Mouse (Mus musculus) layer of hippocampus, postnatal 25 days (tissue): ENCODE results near the gene Plekha8. TPM values are rescaled to one million over a fixed set of nuclear protein-coding genes. Genes with fewer than 3 reads are reported as not detected.
A peak's percentile ranks its signal among the peaks of the same experiment; 100 is the strongest.

Source experiments
- DNase-seq, 2 experiments: peaks; one replicate each; pipeline ENCODE4 v3.0.0; 2022; ENCODE audit warnings: mixed read lengths in 2 of 2, low spot score in 1 of 2; ENCODE audit errors: extremely low spot score in 1 of 2
- total RNA-seq, 2 experiments: library from RNA; stranded (reverse); gene quantifications; 2 replicates each; pipeline ENCODE4 v1.2.3; 2021

Gene Plekha8
- 10 to 100 TPM; 11.4 to 13.7 TPM for total RNA-seq

- DNase-seq = peak; percentile 84 to 85
Measured at GRCm38 (mm10) chr6:54594469-54595329, at the start of gene Plekha8. Plekha8 (plus strand) TSS chr6:54595111.

GRCm38 (mm10) chr6:54548314-54549019 is 46.4 kb upstream of the Plekha8 start:
- DNase-seq = no peak

GRCm38 (mm10) chr6:54549311-54549710 is 45.6 kb upstream of the Plekha8 start:
- DNase-seq = no peak

DNA sequence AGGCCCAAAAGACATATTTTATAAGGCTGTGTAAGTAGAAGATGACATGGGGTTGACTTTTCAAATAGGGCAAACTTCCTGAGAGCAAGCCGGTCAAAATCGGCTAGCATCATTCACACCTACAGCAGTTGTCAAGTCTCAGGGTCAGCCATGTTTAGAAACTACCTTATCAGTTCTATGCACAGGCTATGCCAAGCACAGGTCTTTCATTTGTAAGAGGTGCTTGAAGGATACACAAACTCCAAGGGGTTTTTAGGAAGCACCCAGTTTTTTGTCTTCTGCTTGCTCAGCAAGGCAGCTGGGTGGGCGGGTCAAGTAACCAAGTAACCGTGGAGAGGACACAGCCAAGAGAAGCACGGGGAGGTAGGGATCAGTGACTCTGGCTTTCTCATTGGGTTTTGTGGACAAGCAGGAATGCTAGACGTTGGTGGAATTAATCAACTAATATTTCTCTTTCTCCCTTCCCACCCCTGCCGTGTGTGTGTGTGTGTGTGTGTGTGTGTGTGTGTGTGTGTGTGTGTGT is 44.0 kb upstream of the Plekha8 start:
- no peak for DNase-seq

GRCm38 (mm10) chr6:54552721-54553413 is 42.0 kb upstream of the Plekha8 start:
- DNase-seq = no peak

GRCm38 (mm10) chr6:54553632-54554031 is 41.3 kb upstream of the Plekha8 start:
- no peak for DNase-seq

DNA sequence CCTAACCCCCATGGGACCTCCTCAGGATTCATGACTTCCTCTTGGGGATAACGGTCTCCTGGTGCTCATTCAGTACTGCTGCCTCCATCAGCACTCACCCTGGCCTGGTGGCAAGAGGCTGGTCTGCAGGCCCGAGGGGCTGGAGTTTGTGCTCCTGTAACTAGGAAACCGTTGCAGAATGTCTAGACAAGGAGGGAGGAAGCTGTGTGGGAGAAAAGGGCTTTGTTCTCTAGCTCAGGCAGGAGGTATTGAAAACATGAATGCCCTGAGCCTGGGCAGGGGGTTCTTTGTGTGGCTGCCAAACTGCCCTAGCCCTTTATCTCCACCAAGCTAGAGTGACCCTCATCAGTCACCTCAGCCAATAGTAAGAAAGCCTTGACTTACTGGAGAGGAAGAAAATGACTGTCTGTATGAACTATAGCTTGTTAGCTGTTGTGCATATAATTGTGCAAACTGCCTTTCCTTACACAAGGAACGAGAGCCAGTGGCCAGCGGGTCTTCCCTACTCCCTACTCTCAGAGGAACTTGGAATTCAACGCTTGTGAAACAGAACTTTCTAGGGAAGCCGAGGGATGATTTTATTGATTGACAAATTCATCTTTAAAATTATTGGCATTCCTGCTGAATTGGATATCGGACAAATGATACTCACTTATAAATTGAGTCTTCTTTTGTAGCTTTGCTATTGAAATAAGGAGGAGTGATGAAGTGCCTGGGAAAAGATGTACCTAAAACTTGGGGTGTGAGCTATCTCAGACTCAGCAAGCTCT is 40.4 kb upstream of the Plekha8 start:
- no peak for DNase-seq

DNA sequence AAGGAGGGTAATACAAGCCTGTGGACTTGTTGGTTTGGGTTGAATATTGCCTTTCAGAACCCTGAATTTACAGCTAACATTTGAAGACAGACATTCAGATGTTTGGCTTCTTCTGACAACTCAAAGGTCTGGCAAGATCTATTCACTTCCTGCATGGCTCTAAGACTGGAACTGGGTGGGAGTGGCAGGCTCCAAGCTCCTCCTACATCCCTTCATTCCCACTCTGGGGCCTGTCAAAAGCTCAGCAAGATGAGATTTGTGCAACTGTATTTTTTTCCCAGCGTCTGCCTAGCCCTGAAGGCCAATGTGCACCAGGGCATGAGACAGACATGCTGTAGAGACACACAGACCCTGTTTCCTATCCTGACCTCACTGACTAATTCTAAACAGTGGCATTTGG is 39.1 kb upstream of the Plekha8 start:
- no peak for DNase-seq

DNA sequence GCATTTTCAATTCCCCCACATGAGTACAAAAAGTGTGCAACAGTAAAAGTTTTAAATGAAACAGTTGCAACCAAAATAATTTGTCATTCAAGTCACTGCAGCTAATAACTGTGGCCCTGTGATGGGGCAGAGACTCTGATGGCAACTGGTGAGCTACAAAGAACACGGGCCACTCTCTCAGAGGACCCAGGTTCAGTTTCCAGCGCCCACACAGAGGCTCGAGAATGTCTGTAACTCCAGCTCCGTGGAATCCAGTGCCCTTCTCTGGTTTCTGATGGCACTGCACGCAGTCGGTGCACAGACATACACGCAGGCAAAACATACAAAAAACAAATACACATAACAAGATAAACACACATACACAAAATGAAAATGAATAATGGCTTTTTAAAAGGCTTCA is 37.2 kb upstream of the Plekha8 start:
- no peak for DNase-seq

DNA sequence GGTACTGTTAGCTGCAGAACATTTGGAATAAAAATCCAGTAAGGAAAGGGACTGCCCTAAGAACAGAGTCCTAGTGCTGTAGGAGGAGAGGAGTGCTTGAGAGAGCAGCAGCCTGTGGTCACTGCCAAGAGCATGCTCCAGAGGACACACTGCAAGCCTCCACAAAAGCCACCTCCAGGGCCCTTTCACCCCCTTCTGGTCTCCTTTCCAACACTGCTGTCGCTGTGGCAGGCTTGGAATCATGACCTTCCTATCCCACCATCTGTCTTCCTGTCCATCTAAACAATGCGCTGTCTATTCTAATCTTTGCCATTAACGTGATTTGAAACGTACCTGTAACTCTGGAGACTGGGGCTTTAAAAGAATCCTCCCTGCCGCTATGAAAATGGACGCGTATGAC is 36.4 kb upstream of the Plekha8 start:
- no peak for DNase-seq

DNA sequence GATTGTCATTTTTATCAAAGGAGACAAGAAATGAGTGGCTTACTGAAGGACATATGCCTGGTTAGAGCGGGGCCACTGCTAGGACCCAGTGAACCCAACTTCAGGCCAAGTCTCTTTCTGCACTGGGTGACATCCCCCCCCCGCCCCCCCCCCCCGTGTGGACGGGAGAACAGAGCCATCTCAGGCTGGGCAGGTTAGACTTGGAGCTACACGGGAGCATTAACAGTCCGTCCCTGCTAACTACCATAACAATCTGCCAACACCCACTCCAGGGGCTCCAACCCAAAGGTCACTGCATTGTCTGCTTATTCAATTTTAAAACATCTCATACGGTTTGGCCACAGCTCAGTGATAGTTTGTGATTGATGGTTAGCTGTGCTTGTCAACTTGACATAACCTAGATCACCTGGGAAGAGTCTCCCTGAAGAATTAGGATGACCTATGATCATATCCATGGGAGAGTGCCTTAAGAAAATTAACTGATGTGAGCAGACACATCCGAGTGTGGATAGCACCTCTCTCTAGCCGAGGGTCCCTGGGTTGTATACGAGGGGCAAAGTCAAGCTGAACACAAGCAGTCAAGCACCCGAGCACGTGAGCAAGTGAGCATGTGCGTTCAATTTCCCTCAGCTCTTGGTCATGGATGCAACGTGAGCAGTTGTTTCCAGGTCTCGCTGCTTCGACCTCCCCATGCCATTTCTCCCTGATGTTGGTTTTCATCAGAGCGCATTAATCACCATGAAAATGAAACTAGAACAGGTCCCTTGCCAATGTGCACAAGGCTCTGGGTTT is 32.7 kb upstream of the Plekha8 start:
- no peak for DNase-seq

GRCm38 (mm10) chr6:54563561-54563960 is 31.4 kb upstream of the Plekha8 start:
- DNase-seq = no peak

GRCm38 (mm10) chr6:54564506-54564991 is 30.4 kb upstream of the Plekha8 start:
- no peak for DNase-seq

DNA sequence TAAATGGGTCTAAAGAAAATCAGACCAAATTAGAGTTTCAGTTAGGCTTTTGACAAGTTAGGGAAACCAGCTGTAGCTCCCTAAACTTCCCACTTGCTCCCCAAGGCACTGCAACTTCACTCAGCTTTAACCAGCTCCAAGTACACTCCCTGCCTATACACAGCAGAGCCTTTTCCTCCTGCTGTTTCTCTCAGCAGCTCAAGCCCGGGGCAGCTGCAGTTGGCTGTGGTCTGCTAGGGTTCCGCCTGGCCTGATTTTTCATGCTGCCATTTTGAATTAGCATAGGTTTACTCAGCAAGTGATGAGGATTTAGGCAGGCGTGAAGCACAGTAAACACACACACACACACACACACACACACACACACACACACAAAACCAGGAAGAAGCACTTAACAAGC is 29.9 kb upstream of the Plekha8 start:
- DNase-seq = no peak

DNA sequence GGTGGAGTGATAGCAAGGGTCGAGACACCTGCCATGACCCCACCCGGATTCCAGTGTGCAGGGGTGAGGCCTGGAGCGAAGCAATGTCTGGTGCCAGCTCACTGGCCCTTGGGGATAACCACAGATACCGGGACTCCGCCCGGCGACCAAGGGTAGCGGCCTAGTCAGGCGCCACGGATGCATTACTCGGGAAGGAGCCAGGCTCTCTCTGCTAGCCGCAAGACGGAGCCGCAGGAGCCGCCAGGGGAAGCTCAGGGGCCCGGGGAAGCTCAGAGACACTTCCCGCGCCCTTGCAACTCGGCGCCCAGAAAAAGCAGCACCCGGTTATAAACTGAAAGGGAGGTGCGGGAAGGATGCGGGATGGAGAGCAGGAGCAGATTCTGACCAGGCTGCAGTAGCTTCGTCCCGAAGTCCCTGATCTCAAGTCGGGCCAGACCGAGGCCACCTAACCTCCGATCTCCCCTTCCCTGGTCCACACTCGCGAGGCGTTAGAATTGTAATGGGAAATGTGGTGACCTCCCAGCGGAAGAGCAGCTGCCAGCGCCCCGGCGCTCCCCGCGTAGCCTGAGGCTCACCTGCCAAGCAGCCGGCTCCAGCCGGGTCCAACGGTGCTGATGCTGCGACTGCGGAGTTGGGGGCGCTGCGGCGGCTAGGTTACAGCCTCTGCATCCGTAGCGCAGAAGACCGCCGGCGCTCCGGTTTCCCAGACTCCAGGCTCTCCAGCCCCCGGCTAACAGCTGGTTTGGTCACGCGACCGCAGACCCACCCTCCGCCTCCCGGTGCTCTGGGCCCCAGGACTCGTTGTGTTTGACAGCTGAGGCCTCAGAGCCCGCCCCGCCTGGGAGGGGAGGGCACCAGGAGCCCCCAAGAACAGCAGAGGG is 29.0 kb upstream of the Plekha8 start, which contains the start of gene Scrn1:
Scrn1 (minus strand) TSS at position 825 of the 881 bp plus-strand sequence.
- DNase-seq = peak; percentile 62 to 64

DNA sequence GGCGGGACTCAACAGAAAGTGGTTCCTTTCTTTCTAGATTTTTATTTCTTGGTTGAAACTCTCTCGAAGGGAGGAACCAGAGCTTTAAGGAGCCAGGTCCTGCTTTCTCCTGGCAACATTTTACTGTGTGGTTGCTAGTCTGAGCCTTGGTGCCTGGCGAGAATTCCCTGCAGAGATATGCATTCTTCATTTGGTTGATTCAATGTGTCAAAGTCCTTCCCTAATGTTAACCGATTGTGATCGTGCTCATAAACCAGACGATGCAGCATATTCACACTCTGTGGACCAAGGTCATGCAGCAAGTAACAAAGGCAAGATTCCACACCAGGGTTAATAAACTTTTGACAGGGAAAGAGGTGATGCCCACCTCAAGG is 28.4 kb upstream of the Plekha8 start:
- DNase-seq = no peak

DNA sequence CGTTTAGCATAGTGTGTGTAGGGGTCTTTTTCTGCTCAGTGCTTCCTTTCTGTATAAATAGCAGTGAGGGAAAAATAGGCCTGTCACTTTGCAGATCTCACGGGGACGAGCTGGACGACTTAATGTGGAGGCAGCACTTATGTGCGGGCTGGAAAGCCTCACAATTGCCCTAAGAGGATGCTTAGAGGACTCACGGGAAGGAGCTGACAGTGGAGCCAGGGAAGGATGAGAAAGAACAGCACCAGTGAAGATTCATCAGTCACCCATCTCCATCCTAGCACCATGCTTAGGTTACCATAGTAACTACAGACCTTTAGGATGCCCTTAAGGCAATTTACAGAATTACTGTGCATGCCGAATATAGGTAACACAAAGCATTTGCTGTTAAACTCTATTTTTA is 25.1 kb upstream of the Plekha8 start:
- DNase-seq = no peak
